Mouse (Mus musculus) embryo, embryonic 10 days (tissue): Measurements from ENCODE around the gene Itpk1.

ENCODE experiments used
- DNase-seq: peaks from one replicate; pipeline ENCODE4 v3.0.0-alpha.2; 2015; ENCODE audit warnings: low spot score

Gene Itpk1

DNA sequence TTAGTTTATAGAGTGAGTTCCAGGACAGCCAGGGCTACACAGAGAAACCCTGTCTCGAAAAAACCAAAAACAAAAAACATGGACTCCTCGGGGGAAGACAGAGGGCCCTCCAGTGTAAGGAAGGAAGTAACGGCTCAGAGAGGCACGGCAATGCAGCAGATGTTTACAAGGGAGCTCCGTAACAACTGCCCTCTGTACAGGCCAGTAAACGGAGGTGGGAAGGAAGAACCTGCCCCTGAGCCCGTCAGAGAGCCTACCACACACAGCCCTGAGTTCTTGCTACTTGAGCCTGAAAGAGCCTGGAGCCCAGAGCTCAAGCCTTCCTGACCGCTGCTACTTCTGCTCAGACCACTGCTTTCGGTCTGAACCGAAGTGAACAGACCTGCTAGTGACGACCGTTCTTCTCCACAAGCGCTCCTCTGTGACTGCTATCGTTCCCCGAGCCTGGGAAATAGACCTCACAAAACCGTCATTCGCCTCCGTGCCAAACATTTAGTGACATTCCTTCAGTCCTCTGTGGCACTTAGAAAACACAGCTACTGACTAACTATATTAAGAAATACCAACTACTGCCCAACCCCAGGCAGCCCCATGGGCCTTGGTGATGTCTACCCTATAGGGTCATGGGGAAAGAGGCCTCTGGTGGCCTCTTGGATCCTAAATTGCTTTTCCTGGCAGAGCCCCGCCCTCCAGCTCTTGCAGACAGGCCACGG, 8.6 kb upstream of the Itpk1 start:
- DNase-seq = no peak

DNA sequence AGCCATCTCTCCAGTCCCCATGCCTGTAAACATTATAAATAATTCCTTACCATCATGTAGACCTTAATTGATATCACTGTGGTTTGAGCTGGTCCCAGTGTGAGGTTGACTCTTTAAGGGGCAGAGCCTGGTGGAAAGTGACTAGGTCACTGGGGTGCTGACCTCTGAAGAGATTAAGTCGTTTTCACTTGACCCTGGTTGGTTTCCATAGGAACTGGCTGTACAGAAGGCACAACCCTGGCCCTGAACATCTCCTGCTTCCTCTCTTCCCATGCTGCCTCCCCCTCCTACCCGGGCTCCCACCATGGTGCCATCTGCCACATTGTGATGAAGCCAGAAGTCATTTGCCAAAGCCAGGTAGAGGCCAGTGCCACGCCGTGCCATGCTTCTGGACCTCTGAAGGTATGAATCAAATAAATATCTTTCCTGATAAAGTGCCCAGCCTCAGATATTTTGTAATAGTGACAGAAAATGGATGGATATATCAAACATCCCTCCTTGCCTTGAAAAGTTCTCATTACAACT, 6.2 kb upstream of the Itpk1 start:
- no peak for DNase-seq

DNA sequence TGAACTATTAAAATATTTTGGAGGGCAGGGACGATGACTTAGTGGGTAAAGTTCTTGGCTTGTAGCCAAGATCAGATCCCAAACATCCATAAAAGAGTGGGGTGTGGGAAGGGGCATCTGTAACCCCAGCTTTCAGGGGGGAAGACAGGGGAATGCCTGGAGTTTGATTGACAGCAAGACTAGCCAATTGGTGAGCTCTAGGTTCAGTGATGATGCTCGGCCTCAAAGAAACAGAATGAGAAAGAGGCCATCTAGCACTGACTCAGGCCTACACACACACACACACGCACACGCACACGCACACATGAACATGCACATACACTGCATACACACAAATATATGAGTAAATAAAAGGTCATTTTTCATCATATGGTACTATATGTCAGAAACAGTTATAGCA, 5.2 kb upstream of the Itpk1 start:
- DNase-seq = no peak

DNA sequence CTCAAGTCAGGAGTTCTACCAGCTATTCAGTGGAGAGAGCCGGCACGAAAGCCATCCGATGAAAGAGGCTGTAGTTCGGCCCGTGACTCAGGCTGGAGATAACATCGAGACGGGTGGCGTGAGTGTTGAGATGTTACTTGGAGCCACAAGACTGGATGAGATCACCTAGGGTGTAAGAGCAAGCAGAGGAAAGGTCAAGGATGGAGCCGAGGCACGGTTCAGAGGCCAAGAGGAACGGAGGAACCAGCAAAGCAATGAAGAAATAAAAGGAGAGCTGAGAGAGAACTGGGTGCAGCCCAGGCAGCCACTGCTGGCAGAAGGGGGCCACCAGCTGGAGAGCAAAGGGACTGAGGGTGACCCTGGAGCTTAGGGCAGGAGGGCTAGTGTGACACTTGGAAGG, 3.5 kb upstream of the Itpk1 start:
- DNase-seq = no peak

DNA sequence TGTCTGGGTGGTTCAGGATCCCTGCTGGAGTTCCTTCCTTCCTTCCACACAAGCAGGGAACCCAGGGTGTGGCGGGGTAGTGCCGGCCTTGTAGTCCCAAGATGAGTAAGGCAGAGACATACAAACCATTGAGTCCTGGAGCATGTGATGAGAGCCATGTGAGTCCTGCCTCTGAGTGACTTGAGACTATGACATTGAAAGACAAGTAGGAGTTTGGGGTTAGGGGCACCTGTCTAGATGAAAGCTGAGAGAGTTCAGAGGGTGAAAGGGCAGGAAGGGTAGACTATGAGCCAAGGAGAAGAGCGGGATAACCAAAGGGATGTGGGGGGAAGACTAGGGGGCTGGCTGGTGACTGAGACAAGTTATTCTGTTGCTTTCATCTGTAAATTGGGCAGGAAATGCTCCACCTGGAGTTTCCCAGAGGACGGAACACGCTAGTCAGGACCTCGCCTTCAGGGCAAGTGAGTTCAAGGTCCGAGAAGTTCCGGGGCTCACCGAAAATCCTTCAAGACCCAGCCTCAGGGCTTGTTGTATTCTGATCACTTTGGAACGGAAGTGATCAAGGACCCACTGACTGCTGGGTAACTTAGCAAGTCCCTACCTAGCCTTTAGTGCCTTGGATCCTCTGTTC, 2.2 kb upstream of the Itpk1 start:
- DNase-seq = no peak

DNA sequence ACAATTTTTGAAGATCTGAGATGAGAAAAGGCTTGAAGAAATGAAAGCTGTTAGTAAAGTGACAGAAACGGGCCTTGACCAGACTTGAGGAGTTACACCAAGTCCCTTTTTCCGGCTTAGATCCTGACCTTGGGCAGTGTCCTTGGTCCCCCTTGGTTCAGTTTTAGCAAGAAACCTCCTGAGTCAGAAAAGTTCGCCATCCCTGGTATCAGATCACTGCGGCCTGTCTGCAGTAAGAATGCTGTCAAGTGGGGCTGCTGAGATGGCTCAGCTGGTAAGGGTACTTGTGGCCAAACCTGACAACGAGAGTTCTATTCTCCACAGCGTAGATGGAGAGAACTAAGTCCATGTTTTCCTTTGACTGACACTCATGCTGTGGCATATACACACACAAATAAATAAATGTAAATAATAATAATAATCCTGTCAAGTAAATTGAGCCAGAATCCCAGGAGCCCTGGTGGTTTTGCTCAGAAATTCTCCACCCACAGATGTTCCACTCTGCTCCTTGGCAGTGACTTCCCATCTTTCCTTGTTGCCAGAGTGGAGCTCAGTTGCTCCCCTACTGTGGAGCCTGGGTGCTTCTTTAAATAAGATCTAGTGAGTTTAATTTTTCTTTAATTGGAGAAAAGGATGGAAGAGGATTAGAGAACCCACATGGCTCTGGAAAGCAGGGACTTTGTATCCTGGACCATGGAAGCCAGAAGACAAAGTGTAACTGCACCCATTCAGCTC, 1.3 kb upstream of the Itpk1 start:
- DNase-seq = no peak

DNA sequence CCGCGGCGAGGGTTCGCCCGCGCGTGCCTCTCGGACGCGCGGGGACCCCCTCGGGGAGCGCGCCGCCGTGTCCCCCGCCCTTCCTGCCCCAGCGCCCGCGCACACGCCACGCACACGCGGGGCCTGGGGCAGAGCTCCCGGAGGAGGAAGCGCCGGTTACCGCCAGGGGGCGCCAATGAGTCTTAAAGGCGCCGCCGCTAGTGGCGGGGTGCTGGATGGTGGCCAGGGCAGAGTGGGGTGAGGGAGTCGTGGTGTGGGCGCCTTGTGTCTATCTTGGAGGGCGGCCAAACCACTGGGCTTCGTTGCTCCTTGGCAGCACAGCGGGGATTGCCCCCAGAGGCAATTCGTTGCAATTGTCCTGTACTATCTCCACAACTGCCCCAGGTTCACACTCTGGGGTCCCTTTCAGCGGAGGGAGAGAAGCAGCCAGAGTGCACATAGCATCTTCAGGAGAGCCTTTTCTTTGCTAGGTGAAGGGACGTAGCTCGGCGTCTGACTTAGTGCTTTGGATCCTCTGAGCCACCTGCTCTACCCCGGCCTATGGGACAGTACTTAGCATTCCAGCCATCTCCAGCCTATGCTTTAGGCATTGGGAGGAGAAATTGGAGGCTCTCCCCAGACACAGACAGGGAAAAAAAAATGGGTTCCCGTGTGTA, 614 bp upstream of the Itpk1 start:
- DNase-seq = peak; percentile 74

DNA sequence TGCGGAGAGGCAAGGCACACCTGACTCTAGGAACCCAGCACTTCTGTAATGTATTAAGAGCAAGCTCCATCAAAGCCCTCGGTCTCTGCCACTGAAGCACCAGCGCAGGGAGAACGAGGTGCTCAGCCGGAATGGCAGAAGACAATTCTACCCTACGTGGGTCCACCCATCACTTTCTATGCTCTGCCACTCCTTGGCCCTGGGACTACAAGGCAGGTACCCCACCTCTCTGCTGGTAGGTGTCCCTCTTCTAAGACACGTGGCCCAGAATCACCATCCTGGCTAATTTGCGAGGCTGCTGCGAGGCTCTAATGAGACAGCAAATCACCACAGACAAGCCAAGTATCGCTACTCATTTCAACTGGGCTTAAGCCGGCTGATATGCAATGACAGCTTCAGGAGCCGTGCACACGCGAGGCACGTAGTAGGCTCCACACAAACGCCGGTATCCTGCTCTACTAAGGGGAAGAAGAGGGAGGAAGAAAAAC, 765 bp downstream of the Itpk1 start:
- no peak for DNase-seq

DNA sequence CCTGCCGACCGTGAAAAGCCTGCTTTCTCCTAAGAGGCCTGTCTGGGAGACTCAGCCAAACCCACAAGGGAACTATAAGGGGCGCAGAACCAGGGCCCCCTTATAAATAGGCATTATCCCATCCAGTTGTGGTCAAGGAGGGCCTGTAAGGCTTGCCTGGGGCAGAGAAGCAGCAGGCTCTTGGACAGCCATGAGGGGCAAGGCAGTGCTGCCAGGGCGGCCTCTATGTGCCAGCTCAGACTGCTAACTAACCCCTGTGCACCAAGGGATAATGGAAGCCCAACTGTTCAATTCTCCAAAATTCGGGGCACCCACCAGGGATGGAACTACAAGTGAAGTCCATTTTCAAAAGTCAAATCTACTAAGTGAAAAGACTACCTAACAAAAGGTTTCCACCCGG, 1.3 kb downstream of the Itpk1 start:
- no peak for DNase-seq

DNA sequence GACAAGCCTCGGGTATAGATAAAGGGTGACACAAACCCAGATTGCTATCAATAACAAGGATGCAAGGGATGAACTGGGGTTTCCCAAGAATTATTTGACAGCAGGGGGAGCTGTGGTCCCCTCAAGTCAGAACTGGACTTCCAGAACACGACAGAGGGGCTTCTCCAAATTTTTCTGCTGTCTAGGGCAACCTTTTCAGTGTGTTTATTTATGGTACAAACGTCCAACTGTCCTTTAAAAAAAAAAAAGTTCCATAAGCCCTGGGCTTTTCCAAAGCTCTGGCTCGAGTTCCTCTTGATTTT, 1.7 kb downstream of the Itpk1 start:
- peak; percentile 40 for DNase-seq

DNA sequence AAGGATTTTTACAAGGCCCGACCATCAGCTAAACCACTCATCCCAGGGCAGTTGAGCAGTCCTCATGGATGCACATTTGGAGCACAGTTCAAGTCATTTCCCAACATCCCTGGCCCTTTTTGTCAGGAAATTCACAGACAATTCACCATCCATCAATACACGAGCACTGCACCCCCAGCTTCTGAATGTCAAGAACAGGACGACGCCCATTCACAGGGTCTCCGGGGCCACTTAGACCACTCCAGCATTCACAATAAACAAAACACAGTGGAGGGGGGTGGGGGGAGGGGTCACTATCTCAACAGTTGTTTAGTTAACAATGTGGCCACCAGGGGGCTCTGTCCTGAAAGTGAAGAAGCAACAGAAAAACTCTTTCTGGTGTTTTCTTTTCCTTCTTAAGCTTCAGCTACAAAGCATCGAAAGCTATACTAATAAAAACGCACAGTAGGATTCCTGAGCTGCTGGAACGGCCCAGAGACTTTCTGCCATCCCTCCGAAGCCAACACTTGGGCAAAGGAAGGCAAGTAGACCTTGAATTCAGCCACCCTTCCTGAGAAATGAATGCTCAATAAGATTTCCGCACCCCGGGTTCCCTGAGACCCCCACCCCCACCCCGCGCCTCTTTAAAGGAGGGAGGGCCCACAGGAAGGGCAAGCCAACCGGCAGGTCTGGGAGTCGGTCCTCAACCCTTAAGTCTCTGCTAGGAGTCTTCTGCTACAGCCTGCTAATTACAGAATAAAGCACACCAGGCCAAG, 2.2 kb downstream of the Itpk1 start:
- DNase-seq = peak; percentile 82

DNA sequence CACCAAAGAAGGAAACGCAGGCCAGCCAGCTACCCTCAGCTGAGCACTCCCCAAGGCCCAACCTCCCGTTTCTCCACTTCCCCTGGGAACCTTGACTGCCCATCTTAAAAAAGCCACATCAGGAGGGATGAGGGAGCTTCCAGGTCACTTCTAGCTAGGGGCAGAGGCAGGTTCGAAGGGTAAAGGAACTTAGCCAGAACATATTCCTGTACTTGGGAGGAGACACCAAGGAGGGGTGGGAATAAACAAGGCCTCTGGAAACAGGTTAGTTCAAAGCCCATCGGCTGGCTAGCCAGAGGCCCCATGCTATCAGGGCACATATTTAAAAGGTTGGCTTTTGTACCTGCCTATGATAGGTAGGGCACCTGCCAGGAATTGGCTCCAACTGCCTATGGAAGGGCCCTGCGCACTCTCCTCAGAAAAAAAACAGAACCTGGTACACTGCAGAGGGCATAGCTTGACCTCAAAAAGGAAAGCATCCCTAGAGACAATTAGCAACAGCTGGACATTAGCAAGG, 3.0 kb downstream of the Itpk1 start:
- no peak for DNase-seq

DNA sequence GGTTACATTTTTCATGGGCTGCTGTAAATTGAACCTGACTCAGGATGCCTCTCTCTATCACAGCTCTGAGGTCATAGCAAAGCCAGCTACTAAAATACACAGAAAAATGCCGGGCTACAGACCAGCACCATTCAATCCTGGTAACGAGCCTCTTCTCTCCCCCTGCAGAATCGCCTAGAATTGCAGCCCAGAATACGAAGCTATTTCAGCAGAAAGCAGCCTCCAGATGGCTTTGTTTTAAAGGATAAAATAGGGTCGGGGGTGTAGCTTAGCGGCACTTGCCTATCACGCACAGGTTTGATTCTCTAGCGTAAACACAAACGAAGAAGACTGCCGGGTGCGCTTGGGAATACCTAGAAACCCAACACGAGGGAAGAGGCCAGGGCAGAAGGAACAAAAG, 4.3 kb downstream of the Itpk1 start:
- no peak for DNase-seq

DNA sequence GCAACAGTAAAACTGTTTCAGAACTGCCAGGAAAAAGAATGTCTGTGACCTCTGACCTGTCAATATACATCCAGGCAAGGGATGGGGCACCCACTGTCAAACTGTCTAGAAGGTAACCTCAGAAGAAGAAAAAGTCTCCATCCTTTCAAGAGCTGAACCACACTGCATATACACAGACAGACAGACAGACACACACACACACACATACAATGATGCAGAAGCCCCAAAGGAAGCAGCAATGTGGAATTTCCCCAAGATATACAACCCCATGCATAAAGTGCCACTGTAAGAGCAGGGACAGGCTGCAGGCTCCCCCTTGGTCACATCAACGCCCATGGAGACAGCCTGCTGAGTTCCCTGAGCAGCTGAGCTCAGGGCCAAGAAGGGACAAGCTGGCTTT, 5.6 kb downstream of the Itpk1 start:
- DNase-seq = no peak

DNA sequence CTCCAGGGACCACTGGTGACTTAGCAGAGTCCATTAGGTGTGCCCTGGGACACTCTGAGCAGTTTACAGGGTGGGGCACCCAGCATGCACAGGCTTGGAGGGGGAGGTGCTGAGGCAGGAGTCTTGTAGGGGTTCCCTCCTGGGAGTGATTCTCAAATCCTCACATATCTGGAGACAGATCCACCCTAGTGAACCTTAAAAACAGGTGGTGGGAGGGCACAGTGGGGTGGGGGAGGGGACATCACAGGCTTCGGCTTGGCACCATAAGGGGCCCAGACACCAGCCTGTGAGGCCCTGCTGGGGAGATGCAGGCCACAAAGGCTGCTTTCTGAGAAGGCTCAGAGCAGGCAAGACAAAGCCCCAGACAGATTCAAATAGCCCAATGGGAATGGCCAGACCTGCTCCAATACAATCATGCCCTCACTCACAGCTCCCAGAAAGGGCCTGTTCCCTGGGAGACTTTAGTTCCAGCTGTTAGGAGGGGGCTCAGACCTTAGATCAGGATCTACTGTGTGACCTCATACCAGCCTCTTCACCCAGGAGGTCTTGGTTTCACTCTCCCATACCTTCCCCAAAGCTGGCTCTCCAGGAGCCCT, 6.5 kb downstream of the Itpk1 start:
- peak; percentile 44 for DNase-seq

DNA sequence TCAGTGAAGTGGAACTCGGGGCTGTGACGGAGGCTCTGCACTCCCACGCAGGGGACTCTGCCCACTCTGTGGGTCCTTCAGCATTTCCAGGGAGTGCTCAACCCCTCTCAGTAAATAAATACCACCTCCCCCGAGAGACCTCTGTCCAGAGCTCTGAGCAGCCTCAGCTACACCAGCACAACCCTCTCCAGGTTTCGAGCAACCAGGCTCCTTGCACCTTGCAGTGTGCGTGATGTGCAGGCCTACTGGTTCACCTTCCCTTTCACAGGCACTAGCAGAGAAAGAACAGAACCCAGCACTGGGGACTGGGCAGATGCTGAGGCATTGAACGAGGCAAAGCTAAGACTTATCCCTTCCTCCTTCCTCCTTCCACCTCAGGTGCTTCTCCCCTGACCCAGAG, 7.3 kb downstream of the Itpk1 start:
- DNase-seq = no peak

DNA sequence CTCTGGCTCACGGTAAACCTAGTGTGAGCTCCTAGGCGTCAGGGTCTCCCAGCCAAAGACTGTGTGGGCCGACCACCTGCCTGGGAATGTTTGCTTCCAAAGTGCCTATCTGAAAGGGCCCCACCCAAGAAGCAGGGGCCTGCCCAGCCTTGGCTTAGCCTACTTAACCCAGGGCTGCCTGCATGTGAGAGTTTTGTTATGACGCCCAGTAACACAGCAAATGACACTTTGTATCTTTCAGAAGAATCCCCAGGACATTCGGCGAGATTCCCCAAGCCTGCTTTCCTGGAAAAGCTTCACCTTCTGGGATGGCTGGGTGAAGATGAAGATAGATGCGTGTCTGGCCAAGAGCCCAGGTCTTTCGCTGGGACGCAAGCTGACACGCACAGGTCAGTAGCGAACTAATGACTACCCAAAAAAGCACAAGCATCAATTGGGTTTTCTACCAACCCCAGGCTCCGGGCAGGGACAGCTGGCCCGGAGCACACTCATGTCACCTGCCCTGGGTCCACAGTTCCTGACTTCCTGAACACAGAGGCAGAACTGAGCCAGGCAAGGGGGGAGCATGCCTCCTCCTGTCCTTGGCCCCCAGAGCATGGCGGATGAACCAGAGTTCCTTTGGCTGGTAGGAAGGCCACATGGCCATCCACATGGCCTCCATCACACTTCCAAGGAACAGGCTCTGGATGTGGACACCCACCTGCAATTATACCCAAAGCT, 7.9 kb downstream of the Itpk1 start:
- no peak for DNase-seq

DNA sequence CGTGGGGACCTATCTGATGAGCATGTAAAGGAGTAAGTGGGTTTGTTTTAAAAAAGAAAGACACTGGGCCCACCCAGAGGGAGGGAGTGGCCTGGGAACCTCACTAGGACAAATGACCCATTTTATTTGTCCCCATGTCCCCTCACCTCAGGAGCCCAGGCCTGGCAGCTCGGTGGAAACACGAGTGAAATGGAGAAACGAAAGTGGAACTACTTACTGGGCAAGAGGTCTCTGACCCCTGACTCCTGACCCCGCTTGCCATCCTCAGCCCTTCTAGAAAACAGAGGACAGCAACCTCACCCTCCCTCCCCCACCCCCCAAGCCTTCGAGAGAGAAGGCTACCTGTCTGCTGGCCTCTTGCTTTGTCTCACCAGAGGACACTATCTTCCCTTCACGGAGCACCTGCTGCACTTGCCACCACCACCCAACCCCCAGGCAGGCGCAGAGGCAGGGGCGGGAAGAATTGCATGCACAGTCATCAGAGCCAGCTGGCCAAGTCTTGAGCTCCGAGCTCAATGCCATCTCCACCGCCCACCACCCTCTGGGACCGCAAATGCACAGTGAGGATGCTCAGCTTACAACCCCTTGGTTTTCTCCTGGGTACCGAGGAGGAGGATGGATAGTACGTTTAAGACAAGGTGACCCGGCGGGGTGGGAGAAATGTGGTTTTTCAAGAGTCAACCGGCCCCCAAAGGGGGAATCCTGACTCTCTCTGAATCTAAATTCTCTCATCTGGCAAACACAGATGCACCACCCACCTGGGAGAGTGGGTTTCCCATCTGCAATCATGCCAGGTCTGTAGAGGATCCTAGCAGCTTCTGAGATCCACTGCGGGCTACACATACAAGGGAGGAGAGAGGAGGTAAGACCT, 9.1 kb downstream of the Itpk1 start:
- DNase-seq = no peak

DNA sequence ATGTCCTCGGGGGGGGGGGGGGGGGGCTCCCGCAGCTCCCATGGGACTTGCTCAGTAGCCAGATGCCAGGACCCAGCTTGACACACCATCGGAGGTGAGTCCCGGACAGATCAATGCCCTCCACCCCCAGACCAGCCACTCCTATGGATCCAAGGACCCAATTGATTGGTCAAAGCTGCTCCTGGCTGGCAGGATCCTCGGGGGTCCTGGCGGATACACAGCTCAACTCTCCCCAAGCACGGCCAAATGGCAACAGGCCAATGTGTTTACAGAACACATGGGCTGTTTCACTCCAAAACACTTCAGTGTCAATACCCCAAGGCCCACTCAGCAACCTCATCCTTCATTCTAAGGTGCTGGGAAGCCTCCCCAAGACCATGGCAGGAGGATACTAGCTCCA, 13.0 kb downstream of the Itpk1 start:
- DNase-seq = no peak

DNA sequence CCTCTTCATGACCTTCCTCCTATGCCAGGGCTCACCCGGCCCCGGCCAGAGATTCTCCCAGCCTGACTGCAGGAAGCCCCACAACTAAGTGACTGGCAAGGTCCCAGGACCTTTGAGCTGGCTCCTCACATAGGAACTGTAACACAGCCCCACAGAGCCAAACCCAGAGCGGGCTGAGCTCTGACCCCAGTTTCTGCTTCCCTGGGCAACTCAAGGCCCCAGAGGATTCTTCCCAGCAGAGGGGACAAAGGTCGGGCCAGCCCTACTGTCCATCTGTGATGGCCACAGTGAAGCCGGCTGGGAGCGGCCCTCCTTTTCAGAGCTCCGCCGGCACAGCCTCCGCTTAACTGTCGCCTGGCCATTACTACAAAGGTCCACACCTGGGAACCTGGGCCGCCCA, 13.6 kb downstream of the Itpk1 start:
- DNase-seq = peak; percentile 36
